Mouse (Mus musculus) testis, adult 2 months (tissue): ENCODE measurements around the gene Rhoa.

Experiments
- CTCF ChIP-seq: fragments of 200-500 bp; IDR thresholded peaks from 2 replicates; pipeline ENCODE4 v1.5.1; 2012; ENCODE audit warnings: low read depth, mild to moderate bottlenecking, inconsistent platforms, low read length, moderate library complexity; ENCODE audit not compliant: control insufficient read depth, insufficient read depth, insufficient replicate concordance
- POLR2A ChIP-seq: fragments of 200-500 bp; IDR thresholded peaks from 2 replicates; pipeline ENCODE4 v1.6.1; 2012; ENCODE audit warnings: low read depth, mild to moderate bottlenecking, inconsistent platforms, low read length, moderate library complexity; ENCODE audit not compliant: control insufficient read depth

GRCm38 (mm10) chr9:108339886-108340257 lies 33.9 kb downstream of the Rhoa start:
- TF ChIP-seq CTCF (no peak), POLR2A (no peak)
